Mouse (Mus musculus) lung, postnatal 36 days (tissue): ENCODE results near the gene Antxrl.

Experiments used
- DNase-seq: peaks from one replicate; pipeline ENCODE4 v3.0.0; 2022; ENCODE audit warnings: mixed read lengths

Antxrl gene

DNA sequence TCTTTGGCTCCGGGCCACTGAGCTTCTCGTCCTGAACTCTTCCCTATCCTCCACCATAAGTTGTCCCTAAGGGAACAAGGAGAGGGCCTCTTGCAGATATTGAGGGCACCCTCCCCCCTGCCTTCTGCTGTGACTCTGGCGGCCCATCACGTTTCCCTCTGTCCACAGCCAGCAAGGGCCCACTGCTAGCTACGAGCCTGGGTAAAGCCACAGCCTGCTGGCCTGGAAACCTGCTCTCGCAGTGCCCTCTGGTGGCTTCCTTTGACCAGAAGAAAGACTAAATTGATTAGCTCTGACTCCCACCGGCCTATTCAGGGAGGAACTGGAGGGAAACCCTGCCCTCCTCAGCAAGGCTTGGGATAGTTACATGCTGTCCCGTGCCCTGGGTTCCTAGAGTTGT, 52.4 kb downstream of the Antxrl start:
- DNase-seq, result peak; percentile 87

DNA sequence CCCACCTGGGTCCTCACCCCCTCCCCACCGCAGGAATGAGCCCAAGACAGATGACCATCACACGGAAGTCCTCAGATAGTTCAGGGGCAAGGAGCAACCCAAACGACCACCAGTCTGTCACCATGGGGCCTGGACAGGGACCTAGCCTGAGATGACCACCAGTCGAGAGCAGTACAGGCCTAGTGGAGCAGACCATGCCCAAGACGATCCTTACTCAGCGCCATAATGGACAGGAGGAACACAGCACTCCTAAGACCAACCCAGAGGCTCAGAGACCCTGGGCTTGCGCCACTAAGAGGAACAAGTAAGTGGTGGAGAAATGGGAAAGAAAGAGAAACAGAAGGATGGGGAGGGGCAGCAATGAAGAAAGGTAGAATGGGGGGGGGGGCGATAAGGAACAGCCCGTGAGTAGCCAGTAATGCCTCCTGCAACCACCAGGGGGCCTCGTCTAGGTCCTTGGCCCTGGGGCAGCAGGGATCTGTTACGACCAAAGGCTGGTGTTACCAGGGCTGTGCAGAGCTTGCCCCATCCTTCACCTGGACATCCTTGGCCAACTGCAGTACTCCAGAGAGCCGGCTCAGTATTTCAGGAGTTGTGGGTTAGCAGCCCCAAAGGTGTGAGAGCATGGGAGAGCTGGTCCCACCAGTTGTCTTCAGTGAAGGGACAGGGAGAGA, 54.0 kb downstream of the Antxrl start:
- DNase-seq, result peak; percentile 62

GRCm38 (mm10) chr14:34107594-34107993, 55.1 kb downstream of the Antxrl start:
- DNase-seq, result no peak

- no peak for DNase-seq
These were observed 61.8 kb downstream of the Antxrl start for GRCm38 (mm10) chr14:34114311-34114710.

GRCm38 (mm10) chr14:34119046-34119723, 66.7 kb downstream of the Antxrl start:
- no peak for DNase-seq

GRCm38 (mm10) chr14:34120016-34120910, 67.8 kb downstream of the Antxrl start:
- no peak for DNase-seq

GRCm38 (mm10) chr14:34120923-34121351, 68.4 kb downstream of the Antxrl start:
- no peak for DNase-seq

DNA sequence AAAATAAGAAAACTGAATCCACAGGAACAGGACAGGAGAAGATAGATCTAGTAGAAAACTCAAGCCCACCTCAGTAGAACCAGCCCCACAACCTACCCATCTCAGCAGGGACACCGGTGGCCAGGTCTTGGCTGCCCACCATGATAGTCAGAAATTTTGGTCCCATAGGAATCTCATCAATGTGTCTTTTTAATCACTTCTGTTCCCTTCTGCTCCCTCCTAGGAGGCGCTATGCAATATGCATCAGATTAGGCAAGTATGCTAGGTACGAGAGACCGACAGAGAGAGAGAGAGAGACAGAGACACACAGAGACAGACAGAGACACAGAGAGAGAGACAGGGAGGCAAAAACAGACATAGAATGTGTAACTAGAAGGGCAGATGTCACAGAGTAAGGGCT, 69.2 kb downstream of the Antxrl start:
- no peak for DNase-seq
